Mouse (Mus musculus) kidney, adult 11 months (tissue): ENCODE results near the gene Rtbdn.
"Not testable (repeated sequence)": the region's sequence is repeated elsewhere in the genome, so short reads cannot be mapped to it uniquely, and the experiment has no call there.

Source experiments
- DNase-seq: peaks from one replicate; pipeline ENCODE4 v3.0.0; 2022

Rtbdn gene

GRCm38 (mm10) chr8:84946528-84947240 lies at the start of gene Rtbdn:
Rtbdn (plus strand) TSS chr8:84946991.
- no peak for DNase-seq

- DNase-seq, result no peak
Observed at GRCm38 (mm10) chr8:84901071-84901470, 45.7 kb upstream of the Rtbdn start.

GRCm38 (mm10) chr8:84901752-84902151 lies 45.0 kb upstream of the Rtbdn start, which contains the start of gene Klf1:
Klf1 (plus strand) TSS chr8:84901928.
- no peak for DNase-seq

GRCm38 (mm10) chr8:84902367-84902919 lies 44.3 kb upstream of the Rtbdn start:
- no peak for DNase-seq

- peak; percentile 93 for DNase-seq
Observed at GRCm38 (mm10) chr8:84902920-84903661, 43.7 kb upstream of the Rtbdn start.

- no peak for DNase-seq
Observed at GRCm38 (mm10) chr8:84904351-84904750, 42.4 kb upstream of the Rtbdn start.

- no peak for DNase-seq
Observed at GRCm38 (mm10) chr8:84907037-84907436, 39.8 kb upstream of the Rtbdn start.

- DNase-seq, result no peak
Observed at GRCm38 (mm10) chr8:84907493-84907892, 39.3 kb upstream of the Rtbdn start.

GRCm38 (mm10) chr8:84907979-84908378 lies 38.8 kb upstream of the Rtbdn start:
- not testable (repeated sequence) for DNase-seq

- DNase-seq, result peak; percentile 97
Observed at GRCm38 (mm10) chr8:84908421-84909161, 38.2 kb upstream of the Rtbdn start, which contains the start of gene Dnase2a. Dnase2a (plus strand) TSS chr8:84908560.

GRCm38 (mm10) chr8:84909162-84909767 lies 37.5 kb upstream of the Rtbdn start:
- no peak for DNase-seq

GRCm38 (mm10) chr8:84909949-84910348 lies 36.8 kb upstream of the Rtbdn start:
- no peak for DNase-seq

GRCm38 (mm10) chr8:84910551-84910950 lies 36.2 kb upstream of the Rtbdn start:
- DNase-seq, result no peak

GRCm38 (mm10) chr8:84911854-84912253 lies 34.9 kb upstream of the Rtbdn start:
- no peak for DNase-seq

GRCm38 (mm10) chr8:84912391-84912790 lies 34.4 kb upstream of the Rtbdn start:
- no peak for DNase-seq

- DNase-seq, result peak; percentile 83
Observed at GRCm38 (mm10) chr8:84912895-84913501, 33.8 kb upstream of the Rtbdn start.

GRCm38 (mm10) chr8:84913502-84913900 lies 33.3 kb upstream of the Rtbdn start:
- DNase-seq, result no peak

GRCm38 (mm10) chr8:84913960-84914359 lies 32.8 kb upstream of the Rtbdn start:
- no peak for DNase-seq

GRCm38 (mm10) chr8:84915269-84915668 lies 31.5 kb upstream of the Rtbdn start:
- DNase-seq, result no peak

GRCm38 (mm10) chr8:84917781-84918180 lies 29.0 kb upstream of the Rtbdn start:
- no peak for DNase-seq

GRCm38 (mm10) chr8:84918646-84919045 lies 28.1 kb upstream of the Rtbdn start:
- DNase-seq, result no peak

- no peak for DNase-seq
Observed at GRCm38 (mm10) chr8:84921596-84921995, 25.2 kb upstream of the Rtbdn start.
